Mouse (Mus musculus) midbrain, embryonic 14.5 days (tissue): ENCODE results near the gene Zscan26. TPM values are rescaled to one million over a fixed set of nuclear protein-coding genes. Genes with fewer than 3 reads are reported as not detected.
A peak's percentile ranks its signal among the peaks of the same experiment; 100 is the strongest.

Source experiments
- ATAC-seq: fragments of 200-750 bp; cut with Nextera tagmentation; 2 replicates; pipeline ENCODE4 v1.8.0; 2017; ENCODE audit warnings: moderate number of reproducible peaks, moderate library complexity; ENCODE audit not compliant: low FRiP score, low TSS enrichment
- DNase-seq: peaks from one replicate; pipeline ENCODE4 v3.0.0-alpha.2; 2015
- H3K27ac ChIP-seq: fragments of 300-500 bp; sonication (generic); replicated peaks from 2 replicates; pipeline ENCODE4 v1.5.1; 2014; ENCODE audit warnings: mild to moderate bottlenecking, low read depth, low read length, moderate library complexity
- H3K27me3 ChIP-seq: fragments of 300-500 bp; sonication (generic); 2 replicates; pipeline ENCODE4 v1.6.1; 2014; ENCODE audit warnings: low read length, control low read depth, mixed read lengths; ENCODE audit not compliant: control insufficient read depth, insufficient read depth
- H3K36me3 ChIP-seq: fragments of 300-500 bp; sonication (generic); 2 replicates; pipeline ENCODE4 v1.6.1; 2014; ENCODE audit warnings: low read length, control low read depth; ENCODE audit not compliant: control insufficient read depth, insufficient read depth
- H3K4me1 ChIP-seq: fragments of 300-500 bp; sonication (generic); 2 replicates; pipeline ENCODE4 v1.6.1; 2014; ENCODE audit warnings: mild to moderate bottlenecking, antibody characterized with exemption, low read length, control low read depth; ENCODE audit not compliant: control insufficient read depth, insufficient read depth
- H3K4me2 ChIP-seq: fragments of 300-500 bp; sonication (generic); 2 replicates; pipeline ENCODE4 v1.6.1; 2014; ENCODE audit warnings: mild to moderate bottlenecking, low read length, moderate library complexity
- H3K4me3 ChIP-seq: fragments of 300-500 bp; sonication (generic); replicated peaks from 2 replicates; pipeline ENCODE4 v1.5.1; 2014; ENCODE audit warnings: low read depth, low read length
- H3K9ac ChIP-seq: fragments of 300-500 bp; sonication (generic); replicated peaks from 2 replicates; pipeline ENCODE4 v1.6.1; 2014; ENCODE audit warnings: mild to moderate bottlenecking, low read length, moderate library complexity
- H3K9me3 ChIP-seq: fragments of 300-500 bp; sonication (generic); 2 replicates; pipeline ENCODE4 v1.6.1; 2016; ENCODE audit warnings: low read length, control low read depth, mixed read lengths; ENCODE audit not compliant: control insufficient read depth
- WGBS: fragments of 180-500 bp; shearing (Covaris S2); extraction: QIAGEN DNeasy Blood & Tissue Kit; methylation state at CpG from one replicate; pipeline ENCODE4 v1.1.7; 2014; 5-methylcytosine and 5-hydroxymethylcytosine counted together
- polyA plus RNA-seq: library from polyadenylated mRNA; unstranded; fragments of >200 nt; fragmentation: Nextera tagmentation; extraction: Ambion mirVana; gene quantifications from 2 replicates; pipeline ENCODE4 v1.2.1, GENCODE M21; 2014

Gene Zscan26
- polyA plus RNA-seq, 1 experiment from 2014 or later: 15.7 TPM

- no peak for ATAC-seq
- Histone ChIP-seq H3K27ac (no peak overlapping the region), H3K4me3 (no peak overlapping the region), H3K4me1 (no peaks in the 10 kb centered on the region), H3K9ac (no peak overlapping the region), H3K9me3 (no peaks in the 10 kb centered on the region), H3K27me3 (no peaks in the 10 kb centered on the region), H3K4me2 (no peak overlapping the region), H3K36me3 (peaks cover 63% of the 10 kb centered on the region)
- 90% methylated on average over 9 of the region's 9 CpGs for WGBS
- no peak for DNase-seq
Measured at GRCm38 (mm10) chr13:21446796-21447195, 6.7 kb downstream of the Zscan26 start.

DNA sequence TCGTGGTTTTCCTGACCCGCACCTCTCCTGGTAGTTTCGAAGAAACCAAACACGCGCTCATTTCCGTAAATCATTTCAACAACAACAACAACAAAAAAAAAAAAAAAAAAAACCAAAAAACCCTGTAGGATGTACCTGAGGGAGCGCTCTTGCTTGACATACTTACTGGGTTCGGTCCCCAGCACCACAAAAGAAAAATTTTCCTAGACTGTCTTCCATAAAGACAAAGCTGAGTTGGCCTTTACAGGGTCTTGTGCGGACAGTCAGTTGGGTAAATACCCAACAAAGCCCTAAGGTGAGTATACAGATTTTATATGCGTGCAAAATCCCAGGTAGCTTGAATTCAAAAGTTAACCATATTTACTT is 12.3 kb downstream of the Zscan26 start:
- ATAC-seq: peak; percentile 32; the same call in 1 of the 2 replicates
- WGBS: 16% methylated on average over 10 of the region's 10 CpGs
- DNase-seq: no peak
- Histone ChIP-seq H3K9me3 (no peaks in the 10 kb centered on the region), H3K4me1 (peaks cover 4% of the 10 kb centered on the region; the same call in 1 of the 2 replicates), H3K36me3 (peaks cover 35% of the 10 kb centered on the region), H3K9ac (peak overlapping the region; percentile 69), H3K27ac (peak overlapping the region; percentile 73), H3K4me2 (peak overlapping the region; percentile 71), H3K4me3 (peak overlapping the region; percentile 45), H3K27me3 (no peaks in the 10 kb centered on the region)

GRCm38 (mm10) chr13:21440503-21441206 is 12.9 kb downstream of the Zscan26 start, which contains the start of gene Pgbd1:
Gene Pgbd1 (minus strand): TSS chr13:21441058.
- Histone ChIP-seq H3K36me3 (peaks cover 30% of the 10 kb centered on the region), H3K27me3 (no peaks in the 10 kb centered on the region), H3K9ac (peak within 1 kb of the TSS; percentile 69), H3K4me1 (peaks cover 4% of the 10 kb centered on the region; the same call in 1 of the 2 replicates), H3K4me2 (peak within 1 kb of the TSS; percentile 71), H3K9me3 (no peaks in the 10 kb centered on the region), H3K27ac (peak within 1 kb of the TSS; percentile 73), H3K4me3 (peak within 1 kb of the TSS; percentile 45)
- peak; percentile 90 for DNase-seq
- WGBS: under 1% methylated on average over 32 of the region's 32 CpGs
- peak; percentile 93 for ATAC-seq

- Histone ChIP-seq H3K27ac (no peak overlapping the region), H3K27me3 (no peaks in the 10 kb centered on the region), H3K36me3 (no peaks in the 10 kb centered on the region), H3K4me2 (no peak overlapping the region), H3K4me3 (no peak overlapping the region), H3K9ac (no peak overlapping the region), H3K9me3 (no peaks in the 10 kb centered on the region), H3K4me1 (no peaks in the 10 kb centered on the region; the same call in 1 of the 2 replicates)
- DNase-seq: no peak
- no peak for ATAC-seq
- WGBS: 92% methylated on average over 4 of the region's 4 CpGs
Measured at GRCm38 (mm10) chr13:21435476-21435875, 18.1 kb downstream of the Zscan26 start.

DNA sequence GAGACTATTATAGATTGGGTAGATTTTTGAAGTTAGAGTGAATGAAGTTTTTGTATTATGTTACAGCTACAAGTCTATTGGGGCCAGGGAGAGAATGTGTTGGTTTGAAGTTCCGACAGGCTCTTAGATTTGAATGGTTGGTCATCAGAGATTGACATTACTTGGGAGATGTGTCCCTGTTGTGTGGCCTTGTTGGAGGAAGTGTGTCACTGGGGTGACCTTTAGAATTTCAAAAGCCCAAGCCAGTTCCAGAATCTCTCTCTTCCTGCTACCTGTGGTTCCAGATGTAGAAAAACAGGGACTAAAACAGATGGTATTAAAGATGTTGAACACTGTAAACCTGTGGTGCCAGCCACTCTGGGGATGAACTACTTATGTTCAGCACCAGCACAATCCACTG is 25.9 kb downstream of the Zscan26 start:
- Histone ChIP-seq H3K27ac (no peak overlapping the region), H3K4me1 (no peaks in the 10 kb centered on the region), H3K4me2 (no peak overlapping the region), H3K9ac (no peak overlapping the region), H3K4me3 (no peak overlapping the region), H3K36me3 (no peaks in the 10 kb centered on the region), H3K9me3 (no peaks in the 10 kb centered on the region), H3K27me3 (no peaks in the 10 kb centered on the region)
- no peak for ATAC-seq
- DNase-seq: no peak
- WGBS: 98% methylated on average over 1 of the region's 1 CpGs

DNA sequence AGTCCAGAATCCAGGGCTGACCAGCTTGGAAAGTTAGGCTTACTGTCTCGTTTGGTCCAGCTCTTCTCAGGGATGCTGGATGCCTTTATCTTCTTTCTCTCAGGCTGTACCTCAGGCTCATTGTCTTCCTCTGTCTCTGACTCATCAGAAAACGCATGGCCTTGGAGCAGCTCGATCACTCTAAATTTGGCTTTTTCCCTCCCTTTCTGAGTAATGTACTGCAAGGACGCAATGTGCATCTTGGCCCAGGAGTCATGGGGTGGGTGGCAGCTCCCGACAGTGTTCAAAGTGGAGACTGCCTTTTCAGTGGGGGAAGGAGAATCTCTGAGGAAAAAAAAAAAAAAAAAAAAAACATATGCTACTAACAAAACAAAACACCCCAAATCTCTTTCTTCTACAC is 30.2 kb downstream of the Zscan26 start:
- DNase-seq: no peak
- H3K9me3 ChIP-seq: no peaks in the 10 kb centered on the region
- WGBS: 68% methylated on average over 5 of the region's 5 CpGs
- H3K4me1 ChIP-seq: no peaks in the 10 kb centered on the region
- no peak overlapping the region for H3K4me2 ChIP-seq
- no peaks in the 10 kb centered on the region for H3K27me3 ChIP-seq
- H3K9ac ChIP-seq: no peak overlapping the region
- no peak for ATAC-seq
- H3K36me3 ChIP-seq: no peaks in the 10 kb centered on the region
- no peak overlapping the region for H3K27ac ChIP-seq
- no peak overlapping the region for H3K4me3 ChIP-seq

- Histone ChIP-seq H3K9me3 (no peaks in the 10 kb centered on the region), H3K27me3 (no peaks in the 10 kb centered on the region), H3K27ac (no peak overlapping the region), H3K4me1 (no peaks in the 10 kb centered on the region), H3K9ac (no peak overlapping the region), H3K4me3 (no peak overlapping the region), H3K4me2 (no peak overlapping the region), H3K36me3 (no peaks in the 10 kb centered on the region)
- ATAC-seq: no peak
- no peak for DNase-seq
- 74% methylated on average over 6 of the region's 6 CpGs for WGBS
Measured at GRCm38 (mm10) chr13:21418865-21419264, 34.7 kb downstream of the Zscan26 start.

GRCm38 (mm10) chr13:21417298-21418010 is 36.1 kb downstream of the Zscan26 start:
- ATAC-seq: no peak
- no peak overlapping the region for H3K4me3 ChIP-seq
- H3K9me3 ChIP-seq: no peaks in the 10 kb centered on the region
- no peaks in the 10 kb centered on the region for H3K4me1 ChIP-seq
- DNase-seq: no peak
- no peak overlapping the region for H3K4me2 ChIP-seq
- H3K27ac ChIP-seq: no peak overlapping the region
- no peaks in the 10 kb centered on the region for H3K27me3 ChIP-seq
- no peaks in the 10 kb centered on the region for H3K36me3 ChIP-seq
- no peak overlapping the region for H3K9ac ChIP-seq
- WGBS: 84% methylated on average over 6 of the region's 6 CpGs

- no peaks in the 10 kb centered on the region for H3K9me3 ChIP-seq
- no peak for DNase-seq
- 96% methylated on average over 2 of the region's 2 CpGs for WGBS
Measured at GRCm38 (mm10) chr13:21415750-21416149, 37.8 kb downstream of the Zscan26 start.

More at GRCm38 (mm10) chr13:21415750-21416149, 37.8 kb downstream of the Zscan26 start:
- ATAC-seq: no peak
- H3K27me3 ChIP-seq: no peaks in the 10 kb centered on the region
- no peak overlapping the region for H3K4me3 ChIP-seq
- no peaks in the 10 kb centered on the region for H3K36me3 ChIP-seq
- H3K4me2 ChIP-seq: no peak overlapping the region
- H3K27ac ChIP-seq: no peak overlapping the region
- no peaks in the 10 kb centered on the region for H3K4me1 ChIP-seq
- H3K9ac ChIP-seq: no peak overlapping the region
